Mouse (Mus musculus): ENCODE results near the gene Rnd1.

Gene Rnd1

DNA sequence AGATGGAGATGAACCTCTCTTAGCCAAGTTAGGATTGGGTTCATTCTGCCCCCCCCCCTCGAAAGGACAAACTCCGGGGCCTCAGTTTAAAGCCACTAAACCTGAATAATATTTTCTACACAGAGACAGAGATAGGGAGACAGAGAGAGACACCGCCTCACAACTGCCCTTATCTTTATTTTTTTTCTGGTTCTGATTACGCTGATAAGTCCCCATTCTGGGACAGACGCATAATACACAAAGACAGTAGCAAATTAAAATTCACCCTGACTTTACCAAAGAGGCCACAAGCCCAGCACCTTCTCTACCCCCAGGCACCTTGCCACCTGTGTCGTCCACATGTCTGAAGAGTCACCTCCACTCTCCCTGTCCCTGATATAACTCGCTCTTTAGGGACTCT is 4.4 kb upstream of the Rnd1 start:
- in situ Hi-C loops (cut with MboI, MseI): no loop called here

DNA sequence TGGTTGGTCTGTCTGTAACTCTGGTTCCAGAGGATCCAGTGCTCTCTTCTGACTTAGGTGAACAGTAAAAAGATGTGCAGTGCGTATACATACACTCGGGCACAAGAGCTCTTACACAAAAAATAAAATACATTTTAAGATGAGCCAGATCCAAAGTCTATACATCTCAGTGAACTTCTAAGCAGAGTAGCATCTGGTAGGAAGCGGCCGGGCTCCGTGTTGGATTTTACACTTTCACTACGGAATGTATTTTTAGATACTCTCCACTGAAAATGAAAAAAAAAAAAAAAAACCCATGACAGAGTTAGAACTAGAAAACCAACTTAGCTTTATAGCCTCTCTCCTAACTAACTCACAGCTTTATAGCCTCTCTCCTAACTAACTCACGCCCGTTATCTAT is 3.4 kb upstream of the Rnd1 start:
- in situ Hi-C loops (cut with MboI, MseI): no loop called here

DNA sequence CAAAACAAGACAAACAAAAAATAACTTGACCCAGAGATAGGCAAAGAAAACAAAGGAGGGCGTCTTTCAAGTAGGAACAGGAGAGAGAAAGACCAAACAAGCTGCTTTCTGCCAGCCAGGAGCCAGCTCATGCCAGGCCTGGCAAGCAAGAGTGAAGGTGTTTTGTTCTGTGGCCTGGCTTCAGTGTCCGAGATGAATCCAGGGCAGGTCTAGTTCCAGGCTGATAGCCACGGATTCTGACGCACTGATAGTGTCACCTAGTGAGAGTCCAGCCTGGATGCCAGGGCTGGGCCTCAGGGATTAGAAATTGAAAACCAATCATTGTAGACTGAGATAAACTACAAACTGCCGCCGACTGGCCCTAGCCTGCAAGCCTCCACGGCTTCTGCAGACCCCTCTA is 716 bp upstream of the Rnd1 start:
- in situ Hi-C loops (cut with MboI, MseI): no loop called here

DNA sequence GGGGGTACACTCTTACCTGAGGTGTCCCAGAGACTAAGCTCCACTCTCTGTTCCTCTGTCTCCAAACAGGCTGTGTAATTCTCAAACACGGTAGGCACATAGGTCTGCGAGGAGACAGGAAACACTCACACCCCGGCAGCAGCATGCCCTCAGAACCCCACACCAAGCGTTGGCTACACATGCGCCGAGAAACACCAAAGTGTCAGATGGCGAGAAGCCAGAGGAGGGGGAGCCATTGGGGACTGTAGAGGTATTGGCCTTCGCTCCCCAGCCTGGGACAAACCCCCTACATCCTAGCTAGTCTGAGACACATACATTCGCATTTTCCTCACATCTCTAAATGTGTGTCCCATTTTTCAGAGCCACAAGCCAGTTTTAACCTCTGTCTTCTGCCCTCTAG is 790 bp downstream of the Rnd1 start:
- in situ Hi-C loops (cut with MboI, MseI): no loop called here

GRCm38 (mm10) chr15:98675634-98676250 is 1.5 kb downstream of the Rnd1 start:
- in situ Hi-C loops (cut with MboI, MseI): no loop called here

DNA sequence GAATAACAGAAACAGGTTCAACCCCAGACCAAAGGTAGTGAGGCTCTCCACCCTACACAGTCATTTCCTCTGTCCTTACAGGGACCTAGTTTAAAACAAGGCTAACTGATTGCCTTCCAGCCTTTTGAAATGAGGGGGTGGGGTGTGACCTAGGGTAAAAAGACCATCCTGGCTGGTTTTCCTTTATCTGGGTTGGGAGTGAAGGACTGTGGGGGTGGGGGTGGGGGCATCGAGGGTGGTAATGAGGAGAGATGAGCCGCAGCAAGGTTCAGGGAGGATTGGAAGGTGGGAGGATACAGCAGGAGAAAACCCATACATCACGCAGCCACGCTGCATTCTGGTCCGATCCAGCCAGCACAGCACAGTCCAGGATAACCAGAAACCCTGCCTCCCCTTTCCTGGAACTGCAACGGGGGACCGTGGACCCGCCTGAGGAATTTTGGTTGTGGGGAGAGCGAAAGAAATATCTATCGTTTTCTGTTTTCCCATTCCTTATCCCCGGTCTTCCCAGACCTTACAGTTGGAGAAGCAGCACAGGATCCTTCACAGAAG is 2.2 kb downstream of the Rnd1 start:
- in situ Hi-C loops (cut with MboI, MseI): loop anchor here (5.0 kb wide), 1 partner anchor 32 kb away; the partner anchor contains the start of gene Ccdc65

DNA sequence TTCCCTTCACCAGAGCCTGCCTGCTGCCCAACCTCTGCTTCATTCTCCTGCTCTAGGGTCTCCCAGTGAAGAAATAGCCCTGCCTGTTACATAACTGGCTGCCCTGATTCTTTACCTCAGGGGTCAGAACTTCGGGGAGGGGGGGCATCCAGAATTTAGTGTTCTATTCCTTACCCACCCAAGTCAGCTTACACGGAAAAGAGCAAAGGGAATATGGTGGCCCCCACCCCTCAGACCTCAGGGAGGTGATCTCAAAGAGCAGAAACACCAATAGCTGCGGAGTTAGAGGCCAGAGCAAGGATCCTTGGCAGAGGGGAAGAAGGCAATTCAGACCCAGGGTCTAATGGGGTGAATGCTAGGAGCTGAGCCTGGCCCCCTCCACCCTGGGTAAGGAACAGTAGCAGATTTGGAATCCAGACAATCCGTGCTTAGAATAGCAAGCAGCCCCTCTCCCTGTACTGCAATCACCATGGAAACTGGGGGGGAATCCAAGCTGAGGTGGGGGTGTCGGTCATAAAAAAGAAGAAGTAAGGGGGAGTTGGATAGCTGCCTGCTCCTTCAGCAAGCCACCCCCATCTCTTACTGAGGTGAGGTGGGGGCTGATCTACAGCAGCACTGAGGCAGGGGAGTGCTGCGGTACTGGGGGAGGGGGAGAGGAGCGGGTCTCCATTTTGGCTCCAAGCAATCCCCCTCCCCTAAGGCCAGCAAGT is 2.8 kb downstream of the Rnd1 start:
- in situ Hi-C loops (cut with MboI, MseI): loop anchor here (5.0 kb wide), 1 partner anchor 33 kb away; the partner anchor contains the start of gene Ccdc65

DNA sequence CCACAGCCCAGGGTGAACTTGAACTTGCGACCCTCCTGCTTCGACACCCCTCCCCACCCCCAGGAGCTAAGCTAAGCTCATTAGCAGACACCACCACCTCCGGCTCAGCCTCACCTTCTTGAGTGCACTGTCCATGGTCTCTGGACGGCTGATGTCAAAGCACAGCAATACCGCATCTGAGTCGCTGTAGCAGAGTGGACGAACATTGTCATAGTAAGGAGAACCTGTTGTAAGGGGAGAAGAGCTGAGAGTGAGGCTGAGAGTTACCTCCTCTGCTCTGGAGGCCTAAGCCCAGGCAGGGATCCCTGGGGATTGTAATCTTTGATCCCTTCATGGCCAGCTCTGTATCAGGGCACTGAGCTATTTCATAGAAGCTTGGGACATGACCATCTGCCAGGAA is 3.5 kb downstream of the Rnd1 start:
- in situ Hi-C loops (cut with MboI, MseI): loop anchor here (5.0 kb wide), 1 partner anchor 34 kb away; the partner anchor contains the start of gene Ccdc65

- in situ Hi-C loops (cut with MboI, MseI): loop anchor here (5.0 kb wide), 1 partner anchor 35 kb away; the partner anchor contains the start of gene Ccdc65
These were observed 4.7 kb downstream of the Rnd1 start for GRCm38 (mm10) chr15:98672592-98672991.

- in situ Hi-C loops (cut with MboI, MseI): no loop called here
These were observed 13.0 kb downstream of the Rnd1 start for GRCm38 (mm10) chr15:98664042-98664907.

GRCm38 (mm10) chr15:98662567-98663545 is 14.4 kb downstream of the Rnd1 start, which contains the start of gene Ddx23:
Ddx23 (minus strand) TSS chr15:98662894.
- in situ Hi-C loops (cut with MboI, MseI): no loop called here

DNA sequence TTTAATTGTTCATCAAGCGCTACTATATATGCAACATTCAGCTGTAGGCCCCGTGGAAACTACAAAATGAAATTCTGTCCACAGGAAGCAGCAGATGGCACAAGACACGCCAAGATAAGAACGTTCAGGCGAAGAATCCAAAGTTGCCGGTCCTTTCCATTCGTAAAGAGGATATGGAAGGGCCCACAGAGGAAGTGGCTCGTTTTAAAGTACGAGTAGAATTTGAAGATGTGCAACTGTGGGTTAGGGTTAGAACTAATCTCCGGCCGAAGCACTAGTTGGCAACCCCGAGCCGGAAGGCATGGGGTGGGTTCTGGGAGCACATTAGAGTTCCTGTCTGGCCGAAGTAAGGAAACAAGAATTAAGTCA is 15.1 kb downstream of the Rnd1 start:
- in situ Hi-C loops (cut with MboI, MseI): no loop called here

GRCm38 (mm10) chr15:98656982-98657751 is 20.1 kb downstream of the Rnd1 start:
- in situ Hi-C loops (cut with MboI, MseI): no loop called here

DNA sequence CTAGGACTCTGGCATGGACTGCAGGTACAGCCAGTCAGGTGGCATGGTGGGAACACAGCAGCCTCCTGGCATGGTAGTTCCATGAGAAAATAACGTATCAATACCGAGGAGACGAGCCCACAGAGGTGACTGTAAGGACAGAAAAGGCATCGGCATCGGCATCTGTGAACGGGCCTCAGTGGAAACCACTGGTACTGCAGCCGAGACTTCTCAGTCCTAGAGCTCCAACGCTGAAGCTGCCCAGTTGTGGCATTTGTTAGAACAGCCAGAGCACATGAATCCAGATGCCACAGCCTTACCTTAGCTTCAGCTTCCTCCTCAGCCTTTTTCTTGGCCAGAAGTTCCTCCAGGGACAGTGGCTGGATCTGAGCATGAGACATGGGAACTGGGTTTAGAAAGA is 25.1 kb downstream of the Rnd1 start:
- in situ Hi-C loops (cut with MboI, MseI): loop anchor here (5.0 kb wide), 1 partner anchor 40 kb away; no protein-coding TSS in a partner anchor

- in situ Hi-C loops (cut with MboI, MseI): loop anchor here (5.0 kb wide), 1 partner anchor 41 kb away; no protein-coding TSS in a partner anchor
These were observed 25.8 kb downstream of the Rnd1 start for GRCm38 (mm10) chr15:98651431-98651830.

- in situ Hi-C loops (cut with MboI, MseI): no loop called here
These were observed 29.2 kb downstream of the Rnd1 start for GRCm38 (mm10) chr15:98648071-98648470.

DNA sequence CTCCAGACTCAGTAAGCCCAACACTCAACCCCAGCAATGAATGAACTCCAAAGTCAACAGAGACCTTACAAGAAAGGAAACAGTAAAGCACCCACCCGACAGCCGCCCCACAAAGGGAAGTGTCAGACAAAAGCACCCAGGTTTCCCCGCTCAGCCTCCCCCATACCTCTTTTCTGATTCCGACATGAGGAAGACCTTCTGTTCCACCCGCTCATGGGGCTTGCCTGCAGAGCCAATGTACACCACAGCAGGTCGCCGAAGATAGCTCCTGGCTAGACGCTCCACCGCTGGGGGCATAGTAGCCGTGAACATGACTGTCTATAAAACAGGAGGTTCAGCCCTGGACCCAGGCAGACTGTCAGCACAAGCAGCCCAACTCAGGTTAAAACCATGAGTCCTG is 30.0 kb downstream of the Rnd1 start:
- in situ Hi-C loops (cut with MboI, MseI): no loop called here

DNA sequence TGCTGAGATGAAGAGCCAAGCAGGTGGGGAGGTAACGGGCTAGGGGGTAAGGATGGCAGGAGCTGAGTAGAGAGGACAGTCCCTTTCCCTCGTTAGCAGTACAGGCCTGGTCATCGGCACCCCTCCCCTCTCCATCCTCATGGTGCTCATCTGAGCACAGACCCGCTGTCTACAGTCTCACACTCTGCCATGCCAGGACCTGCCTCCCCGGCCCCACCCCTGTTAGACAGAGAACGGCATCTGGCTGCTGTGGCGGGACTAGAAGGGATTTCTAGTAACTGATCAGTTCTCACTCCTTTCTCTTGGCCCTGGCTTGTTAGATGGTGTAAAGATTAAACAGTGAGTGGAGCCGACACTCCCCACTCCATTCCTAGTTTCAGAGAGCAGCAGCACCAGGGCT is 30.5 kb downstream of the Rnd1 start:
- in situ Hi-C loops (cut with MboI, MseI): no loop called here

DNA sequence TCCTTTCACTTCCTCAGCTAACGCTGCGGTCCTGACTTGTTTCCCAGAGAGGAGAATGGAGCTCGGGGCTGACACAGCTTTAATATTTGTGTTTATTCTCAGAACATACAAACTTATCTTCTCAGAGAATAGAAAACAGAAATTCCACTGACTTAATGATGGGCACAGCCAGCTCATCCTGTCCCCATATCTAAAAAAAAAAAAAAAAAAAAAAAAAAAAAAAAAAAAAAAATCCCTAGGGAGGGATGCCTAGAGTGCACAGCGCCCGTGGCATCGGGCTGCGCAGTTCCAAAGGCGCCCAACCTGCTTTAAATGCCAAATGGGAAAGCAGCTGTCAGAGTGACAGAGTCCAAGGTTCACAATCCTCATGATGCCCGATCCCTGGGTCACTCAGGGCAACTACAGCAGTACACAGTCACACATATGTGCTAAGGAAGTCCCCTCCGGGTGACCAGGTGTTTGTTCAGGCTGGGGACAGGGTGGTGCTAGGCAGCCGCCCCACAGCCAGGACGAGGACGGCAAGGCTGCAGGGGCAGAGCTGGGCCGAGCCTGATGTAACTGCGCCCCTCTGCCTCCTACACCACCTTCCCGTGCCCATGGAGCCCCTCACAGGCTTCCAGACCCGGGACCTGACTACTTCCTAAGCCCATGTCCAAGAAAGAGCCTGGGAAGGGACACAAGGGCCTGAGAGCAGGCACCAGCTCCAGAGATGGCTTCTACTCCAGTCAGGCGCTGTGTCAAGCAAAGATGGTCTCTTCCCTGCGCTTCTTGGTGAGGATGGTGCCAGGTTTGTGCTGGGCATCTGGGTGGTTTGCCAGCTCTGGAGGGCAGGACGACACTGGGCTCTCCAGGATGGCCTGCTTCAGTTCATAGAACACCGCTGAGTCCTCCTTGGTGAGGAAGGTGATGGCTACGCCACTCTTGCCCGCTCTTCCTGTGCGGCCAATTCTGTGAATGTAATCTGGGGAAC is 31.9 kb downstream of the Rnd1 start:
- in situ Hi-C loops (cut with MboI, MseI): no loop called here

Measured in regulatory T cell (primary cell).